Mouse (Mus musculus) large intestine, adult 2 months (tissue): ENCODE results near the gene Rfc4. TPM values are rescaled to one million over a fixed set of nuclear protein-coding genes. Genes with fewer than 3 reads are reported as not detected.
A peak's percentile ranks its signal among the peaks of the same experiment; 100 is the strongest.

ENCODE experiments used
- DNase-seq: peaks from one replicate; pipeline ENCODE4 v3.0.0-alpha.2; 2012; ENCODE audit warnings: low read depth, low spot score
- WGBS: fragments of 180-500 bp; shearing (Covaris S2); methylation state at CpG from one replicate; pipeline ENCODE4 v1.1.7; 2018; 5-methylcytosine and 5-hydroxymethylcytosine counted together
- polyA plus RNA-seq: library from polyadenylated mRNA; depleted of rRNA; stranded (reverse); fragments of >200 nt; gene quantifications from 2 replicates; pipeline ENCODE4 v1.2.3, GENCODE M21; 2012

Gene Rfc4
- polyA plus RNA-seq, 1 experiment: 1.7 TPM

DNA sequence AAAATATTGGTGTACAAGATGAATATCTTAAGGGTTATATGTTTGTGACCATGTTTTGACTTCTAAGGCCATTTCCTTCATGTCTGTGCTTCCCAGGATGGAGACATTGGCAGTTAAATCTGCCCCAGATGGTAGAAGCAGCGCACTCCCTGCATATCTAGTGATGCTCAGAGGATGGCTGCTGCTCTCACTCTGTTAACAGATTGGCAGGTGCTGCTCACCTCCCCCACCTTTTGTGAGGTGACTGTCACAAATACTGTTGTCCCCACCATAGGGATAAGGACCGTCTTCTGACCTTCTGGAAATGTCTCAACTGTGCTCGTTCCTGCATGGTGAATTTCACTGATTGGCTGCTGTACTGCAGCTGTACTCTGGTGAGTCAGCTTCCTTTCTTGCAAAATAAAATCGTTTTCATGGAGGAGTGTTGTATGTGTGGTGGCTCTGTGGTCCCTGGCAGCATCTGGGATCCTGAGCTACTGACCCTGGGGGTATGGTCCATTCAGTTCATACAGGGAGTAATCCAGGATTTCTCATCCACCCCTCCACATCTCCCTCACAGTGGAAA, 9.0 kb upstream of the Rfc4 start:
- no peak for DNase-seq
- 51% methylated on average over 4 of the region's 4 CpGs for WGBS

- 18% methylated on average over 11 of the region's 11 CpGs for WGBS
- no peak for DNase-seq
These were observed 8.0 kb upstream of the Rfc4 start for GRCm38 (mm10) chr16:23135421-23136149.

GRCm38 (mm10) chr16:23132336-23132735, 4.8 kb upstream of the Rfc4 start:
- DNase-seq: no peak
- WGBS: 72% methylated on average over 1 of the region's 1 CpGs

DNA sequence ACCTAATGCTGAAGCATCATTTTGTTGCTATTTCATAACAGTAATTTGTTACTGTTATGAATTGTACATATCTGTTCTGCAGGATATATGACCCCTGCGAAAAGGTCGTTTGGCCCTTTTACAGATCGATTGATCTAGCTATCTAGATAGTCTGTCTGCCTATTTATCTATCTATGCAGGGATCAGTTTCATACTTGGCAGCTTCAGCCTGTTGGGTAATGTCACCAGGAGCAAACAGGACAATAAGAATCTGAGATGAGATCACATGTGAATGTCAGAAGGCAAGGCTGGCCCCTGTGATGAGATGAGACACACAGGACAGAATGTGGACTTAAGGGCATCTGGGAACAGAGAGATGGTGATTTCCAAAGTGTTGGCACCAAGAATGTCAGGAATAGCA, 2.8 kb upstream of the Rfc4 start:
- WGBS: 88% methylated on average over 3 of the region's 3 CpGs
- no peak for DNase-seq

DNA sequence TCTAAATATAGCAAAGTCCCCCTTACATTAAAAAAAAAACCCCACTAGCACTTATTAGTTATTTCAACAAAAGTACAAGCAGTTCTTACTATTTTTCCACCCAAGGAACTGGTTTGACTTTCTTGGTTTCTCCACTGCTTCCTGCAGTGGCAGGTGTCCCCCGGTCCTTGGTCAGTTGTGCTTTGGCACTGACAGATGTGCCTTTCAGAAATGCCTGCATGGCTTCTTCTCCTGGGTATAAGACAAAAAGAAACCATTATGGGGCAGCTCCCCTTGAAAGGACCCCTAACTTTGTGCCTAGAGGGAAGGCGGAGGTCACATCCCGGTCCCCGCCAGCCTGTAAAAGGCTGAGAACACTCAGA, 245 bp downstream of the Rfc4 start:
- under 1% methylated on average over 4 of the region's 4 CpGs for WGBS
- no peak for DNase-seq

GRCm38 (mm10) chr16:23124398-23124797, 3.1 kb downstream of the Rfc4 start:
- 92% methylated on average over 4 of the region's 4 CpGs for WGBS
- DNase-seq: no peak

GRCm38 (mm10) chr16:23123104-23123503, 4.4 kb downstream of the Rfc4 start:
- WGBS: 94% methylated on average over 4 of the region's 4 CpGs
- no peak for DNase-seq

DNA sequence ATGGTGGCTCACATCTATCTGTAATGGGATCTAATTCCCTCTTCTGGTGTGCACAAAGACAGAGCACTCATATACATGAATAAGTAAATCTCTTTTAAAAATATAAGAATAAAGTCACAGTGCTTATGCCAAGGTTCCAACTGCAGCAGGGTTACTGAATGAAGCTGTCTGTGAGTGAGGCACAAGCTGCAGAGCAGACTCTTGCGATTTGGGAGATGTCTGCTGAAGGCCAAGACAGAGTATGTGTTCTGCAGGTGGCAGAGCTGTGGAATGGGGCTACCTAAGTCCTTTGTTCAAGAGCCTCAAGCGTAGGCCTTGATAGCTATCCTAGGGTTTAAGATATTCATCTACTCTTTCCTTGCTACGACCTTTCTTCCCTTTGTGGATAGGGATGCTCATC, 5.1 kb downstream of the Rfc4 start:
- DNase-seq: no peak
- 96% methylated on average over 3 of the region's 3 CpGs for WGBS

GRCm38 (mm10) chr16:23117173-23117572, 10.4 kb downstream of the Rfc4 start:
- DNase-seq: no peak
- WGBS: 56% methylated on average over 4 of the region's 4 CpGs

- WGBS: 62% methylated on average over 3 of the region's 3 CpGs
These were observed 12.1 kb downstream of the Rfc4 start for GRCm38 (mm10) chr16:23115486-23115885.

DNA sequence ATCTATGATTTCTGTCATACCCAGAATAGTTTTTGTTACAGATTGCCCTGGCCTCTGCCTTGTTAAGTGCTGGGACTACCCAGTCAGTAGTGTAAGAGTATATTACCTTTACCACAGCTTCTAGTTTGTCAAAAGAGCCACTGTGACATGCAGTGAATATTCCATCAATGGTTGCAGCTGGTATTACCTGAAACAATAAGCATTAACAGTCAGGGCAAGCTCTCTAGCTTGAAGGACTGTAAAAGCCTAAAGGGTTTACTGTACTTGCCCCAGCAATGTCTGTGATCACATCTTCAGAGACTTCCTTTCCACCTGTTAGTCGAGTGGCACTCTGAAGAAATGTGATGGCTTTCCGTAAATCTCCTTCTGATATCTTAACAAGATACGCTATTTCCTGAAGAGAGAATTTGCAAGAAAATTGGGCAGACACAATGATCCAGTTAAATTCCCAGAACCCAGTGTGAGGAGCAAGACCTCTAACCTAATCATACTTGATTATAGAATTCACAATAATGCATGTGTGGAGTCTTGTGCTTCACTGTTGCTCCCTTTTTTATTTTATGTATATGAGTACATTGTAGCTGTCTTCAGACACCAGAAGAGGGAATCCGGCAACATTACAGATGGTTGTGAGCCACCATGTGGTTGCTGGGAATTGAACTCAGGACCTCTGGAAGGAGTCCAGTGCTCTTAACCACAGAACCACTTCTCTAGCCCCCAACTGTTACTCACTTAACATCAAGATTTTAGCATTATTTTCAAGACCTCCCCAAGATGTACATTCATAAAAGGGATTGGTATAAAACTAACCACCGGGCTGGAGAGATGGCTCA, 13.0 kb downstream of the Rfc4 start:
- WGBS: 61% methylated on average over 5 of the region's 5 CpGs
- no peak for DNase-seq

More at GRCm38 (mm10) chr16:23115486-23115885, 12.1 kb downstream of the Rfc4 start:
- no peak for DNase-seq

GRCm38 (mm10) chr16:23113903-23114302, 13.6 kb downstream of the Rfc4 start:
- no peak for DNase-seq

DNA sequence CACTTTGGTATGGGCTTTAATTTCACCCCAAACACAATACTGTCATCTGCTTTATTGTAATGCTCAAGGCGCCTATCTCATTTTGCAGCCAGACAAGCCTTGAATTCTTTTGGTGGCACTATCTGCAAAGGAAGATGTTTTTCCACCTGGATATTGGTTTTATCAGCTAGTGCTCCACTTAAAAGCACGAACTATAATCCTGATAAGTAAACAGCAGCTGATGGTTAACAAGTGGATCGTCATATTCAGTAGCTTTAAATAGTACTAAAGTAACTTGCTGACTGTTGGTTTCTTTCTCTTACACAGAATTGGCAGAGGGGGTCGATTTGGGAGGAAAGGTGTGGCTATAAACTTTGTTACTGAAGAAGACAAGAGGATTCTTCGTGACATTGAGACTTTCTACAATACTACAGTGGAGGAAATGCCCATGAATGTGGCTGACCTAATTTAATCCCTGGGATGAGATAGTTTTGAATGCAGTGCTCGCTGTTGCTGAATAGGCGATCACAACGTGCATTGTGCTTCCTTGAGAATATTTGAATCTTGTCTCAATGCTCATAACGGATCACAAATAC, 14.6 kb downstream of the Rfc4 start:
- WGBS: 32% methylated on average over 9 of the region's 9 CpGs
- DNase-seq: no peak

DNA sequence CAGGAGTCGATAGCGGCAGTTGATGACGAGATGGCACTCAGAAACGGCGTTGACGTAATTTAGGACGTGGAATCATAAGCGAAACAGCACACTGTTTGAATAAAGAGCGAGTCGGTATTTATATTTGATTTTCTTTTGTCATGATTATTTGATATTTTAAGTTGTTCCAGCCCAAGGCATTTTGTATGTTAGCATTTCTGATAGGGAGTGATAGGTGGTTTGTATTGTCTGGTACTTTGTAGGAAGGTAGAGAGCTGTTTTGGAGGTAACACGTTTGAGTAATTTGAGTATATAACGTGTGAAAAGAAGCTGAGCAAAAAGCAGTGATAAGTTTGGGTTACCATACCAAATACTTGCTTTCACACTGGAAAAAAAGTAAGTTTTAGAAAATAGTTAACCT, 15.2 kb downstream of the Rfc4 start:
- WGBS: 51% methylated on average over 12 of the region's 12 CpGs
- no peak for DNase-seq

DNA sequence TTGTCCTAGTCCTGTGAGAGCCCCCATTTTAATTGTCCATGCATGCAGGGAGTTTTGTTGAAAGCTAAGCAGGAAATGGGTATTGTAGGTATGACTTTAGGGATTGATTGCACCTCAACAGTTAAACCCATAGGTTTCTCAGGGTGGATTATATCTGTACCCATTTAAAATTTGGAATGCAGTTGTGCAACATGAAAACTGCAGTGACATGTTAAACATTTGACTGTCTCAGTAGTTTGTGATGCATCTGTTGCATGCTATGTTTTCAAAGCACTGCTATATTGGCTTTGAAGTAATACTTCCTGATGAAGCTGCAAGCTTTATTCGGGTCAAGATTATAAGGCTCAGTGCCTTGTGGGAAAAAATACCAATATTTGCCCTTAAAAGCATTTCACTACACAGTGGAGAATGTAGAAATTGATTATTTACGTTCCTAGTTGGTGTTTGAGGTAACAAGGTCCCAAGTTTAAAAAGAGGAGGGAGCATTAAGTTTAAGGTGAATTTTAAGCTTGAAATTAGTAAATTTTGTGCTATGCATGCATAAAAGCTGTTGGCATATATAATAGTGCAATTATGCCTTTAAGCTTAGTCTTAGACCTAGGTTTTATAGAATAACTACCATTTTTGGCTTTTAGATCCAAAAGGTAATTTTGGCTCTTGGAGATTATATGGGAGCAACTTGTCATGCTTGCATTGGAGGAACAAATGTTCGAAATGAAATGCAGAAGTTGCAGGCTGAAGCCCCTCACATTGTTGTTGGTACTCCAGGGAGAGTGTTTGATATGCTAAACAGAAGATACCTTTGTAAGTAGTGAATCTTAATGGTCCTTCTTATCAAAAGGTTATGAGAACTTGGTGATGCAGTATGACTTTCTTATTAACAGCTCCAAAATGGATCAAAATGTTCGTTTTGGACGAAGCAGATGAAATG, 17.9 kb downstream of the Rfc4 start:
- DNase-seq: no peak
- 12% methylated on average over 5 of the region's 5 CpGs for WGBS

DNA sequence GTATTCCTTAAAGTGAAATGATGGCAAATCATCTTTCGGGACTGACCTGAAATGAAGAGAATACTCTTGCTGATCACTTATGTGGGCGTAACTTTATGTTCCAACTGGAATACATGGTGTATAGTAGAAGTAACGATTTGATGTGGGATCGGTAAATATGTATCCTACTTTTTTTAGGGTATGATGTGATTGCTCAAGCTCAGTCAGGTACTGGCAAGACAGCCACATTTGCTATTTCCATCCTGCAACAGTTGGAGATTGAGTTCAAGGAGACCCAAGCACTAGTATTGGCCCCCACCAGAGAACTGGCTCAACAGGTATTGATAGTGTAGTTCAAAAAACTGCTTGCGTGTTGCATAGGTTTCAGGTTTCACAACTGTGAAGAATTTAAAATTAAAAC, 18.6 kb downstream of the Rfc4 start:
- DNase-seq: no peak
- under 1% methylated on average over 5 of the region's 5 CpGs for WGBS

GRCm38 (mm10) chr16:23107946-23108759, 19.4 kb downstream of the Rfc4 start:
- no peak for DNase-seq
- under 1% methylated on average over 52 of the region's 52 CpGs for WGBS

DNA sequence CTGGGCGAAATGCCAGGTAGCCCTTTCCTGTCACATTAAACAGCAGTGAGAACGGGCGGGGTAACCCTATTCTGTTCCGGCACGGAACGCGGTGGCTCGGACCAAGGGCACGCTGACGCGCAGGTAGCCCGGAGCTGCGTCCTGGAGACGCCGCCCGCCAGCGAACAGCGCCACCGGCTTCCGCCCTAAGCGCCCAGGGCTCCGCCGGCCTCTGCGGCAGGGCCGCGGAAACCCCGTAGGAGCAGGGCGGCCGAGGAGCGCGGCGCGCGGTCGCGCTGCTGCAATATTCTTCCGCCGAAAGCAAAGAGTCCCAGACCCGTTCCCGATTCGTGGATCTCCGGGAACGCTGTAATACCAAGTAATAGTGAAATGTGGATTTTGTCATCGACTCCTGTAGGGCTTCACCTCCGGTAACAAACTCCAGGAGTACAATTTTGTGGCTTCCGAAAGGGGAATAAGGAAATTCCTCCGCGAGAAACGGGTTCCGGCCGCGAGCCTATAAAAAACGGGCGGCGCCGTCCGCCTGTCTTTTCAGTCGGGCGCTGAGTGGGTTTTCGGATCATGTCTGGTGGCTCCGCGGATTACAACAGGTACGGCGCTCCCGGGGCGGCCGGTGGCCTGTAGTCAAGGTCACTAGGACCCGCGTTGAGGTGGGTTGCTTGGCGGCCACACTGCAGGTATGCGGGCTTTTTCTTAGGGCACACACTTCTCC, 20.1 kb downstream of the Rfc4 start, which contains the start of gene Eif4a2:
Eif4a2 (plus strand) TSS at position 214 of the 712 bp plus-strand sequence.
- peak; percentile 85 for DNase-seq
- under 1% methylated on average over 71 of the region's 71 CpGs for WGBS
